Mouse (Mus musculus) bone marrow macrophage, adult 2 months (primary cell): Measurements from ENCODE around the gene Tomm6.

Source experiments
- CTCF ChIP-seq: IDR thresholded peaks from 2 replicates; pipeline ENCODE4 v1.5.1; 2012; ENCODE audit warnings: low read depth, mild to moderate bottlenecking, low read length, moderate library complexity
- POLR2A ChIP-seq: IDR thresholded peaks from 2 replicates; pipeline ENCODE4 v1.6.1; 2012; ENCODE audit warnings: mild to moderate bottlenecking, low read depth, low read length, borderline replicate concordance

- TF ChIP-seq CTCF (no peak), POLR2A (no peak)
These were observed 510 bp downstream of the Tomm6 start for GRCm38 (mm10) chr17:47687409-47688343.
